Mouse (Mus musculus) embryonic facial prominence, embryonic 14.5 days (tissue): ENCODE measurements around the gene Cxcl3. TPM values are rescaled to one million over a fixed set of nuclear protein-coding genes. Genes with fewer than 3 reads are reported as not detected.

Experiments used
- ATAC-seq: fragments of 200-750 bp; cut with Nextera tagmentation; 2 replicates; pipeline ENCODE4 v1.8.0; 2017; ENCODE audit warnings: low read depth, moderate number of reproducible peaks, moderate TSS enrichment
- DNase-seq: peaks from one replicate; pipeline ENCODE4 v3.0.0-alpha.2; 2015; ENCODE audit warnings: low spot score
- H3K27ac ChIP-seq: fragments of 300-500 bp; sonication (generic); replicated peaks from 2 replicates; pipeline ENCODE4 v1.5.1; 2014; ENCODE audit warnings: low read depth, mild to moderate bottlenecking, low read length, moderate library complexity
- H3K27me3 ChIP-seq: fragments of 300-500 bp; sonication (generic); replicated peaks from 2 replicates; pipeline ENCODE4 v1.6.1; 2014; ENCODE audit warnings: low read length; ENCODE audit not compliant: control insufficient read depth, insufficient read depth
- H3K36me3 ChIP-seq: fragments of 300-500 bp; sonication (generic); 2 replicates; pipeline ENCODE4 v1.6.1; 2014; ENCODE audit warnings: low read length, mixed read lengths; ENCODE audit not compliant: control insufficient read depth, insufficient read depth
- H3K4me1 ChIP-seq: fragments of 300-500 bp; sonication (generic); 2 replicates; pipeline ENCODE4 v1.6.1; 2014; ENCODE audit warnings: antibody characterized with exemption, low read length; ENCODE audit not compliant: control insufficient read depth, insufficient read depth
- H3K4me2 ChIP-seq: fragments of 300-500 bp; sonication (generic); 2 replicates; pipeline ENCODE4 v1.6.1; 2014; ENCODE audit warnings: low read depth, mild to moderate bottlenecking, low read length, moderate library complexity, mixed read lengths
- H3K4me3 ChIP-seq: fragments of 300-500 bp; sonication (generic); 2 replicates; pipeline ENCODE4 v1.5.1; 2014; ENCODE audit warnings: low read depth, mild to moderate bottlenecking, low read length
- H3K9ac ChIP-seq: fragments of 300-500 bp; sonication (generic); 2 replicates; pipeline ENCODE4 v1.6.1; 2014; ENCODE audit warnings: low read depth, mild to moderate bottlenecking, low read length, moderate library complexity, mixed read lengths
- H3K9me3 ChIP-seq: fragments of 300-500 bp; sonication (generic); 2 replicates; pipeline ENCODE4 v1.6.1; 2016; ENCODE audit warnings: low read length; ENCODE audit not compliant: control insufficient read depth
- WGBS: fragments of 180-500 bp; shearing (Covaris S2); extraction: QIAGEN DNeasy Blood & Tissue Kit; methylation state at CpG from one replicate; pipeline ENCODE4 v1.1.7; 2014; 5-methylcytosine and 5-hydroxymethylcytosine counted together
- polyA plus RNA-seq: library from polyadenylated mRNA; unstranded; fragments of >200 nt; fragmentation: Nextera tagmentation; extraction: Ambion mirVana; gene quantifications from 2 replicates; pipeline ENCODE4 v1.2.1, GENCODE M21; 2014

Cxcl3 gene
- 0.17 TPM in 1 of 2 replicates, not detected in the other for polyA plus RNA-seq

GRCm38 (mm10) chr5:90785659-90786588 lies at the start of gene Cxcl3:
Cxcl3 (plus strand) TSS chr5:90786103.
- no peaks in the 10 kb centered on the region for H3K36me3 ChIP-seq
- H3K4me1 ChIP-seq: no peaks in the 10 kb centered on the region; the same call in 1 of the 2 replicates
- 18% methylated on average over 19 of the region's 26 CpGs for WGBS
- no peaks in the 10 kb centered on the region for H3K9me3 ChIP-seq
- ATAC-seq (peak; percentile 84), DNase-seq (peak; percentile 54)
- peak within 1 kb of the TSS; percentile 24 for H3K4me3 ChIP-seq
- no peak within 1 kb of the TSS for H3K27ac ChIP-seq
- no peak within 1 kb of the TSS for H3K9ac ChIP-seq
- H3K4me2 ChIP-seq: peak within 1 kb of the TSS; percentile 60
- H3K27me3 ChIP-seq: no peaks in the 10 kb centered on the region

- peak; percentile 15 for DNase-seq
- no peaks in the 10 kb centered on the region for H3K9me3 ChIP-seq
Measured at GRCm38 (mm10) chr5:90742029-90742428, 43.9 kb upstream of the Cxcl3 start.

GRCm38 (mm10) chr5:90753934-90754333 lies 32.0 kb upstream of the Cxcl3 start:
- no peak overlapping the region for H3K4me3 ChIP-seq
- H3K9me3 ChIP-seq: no peaks in the 10 kb centered on the region
- DNase-seq: no peak
- H3K4me2 ChIP-seq: no peak overlapping the region
- no peak overlapping the region for H3K27ac ChIP-seq
- no peaks in the 10 kb centered on the region for H3K36me3 ChIP-seq
- ATAC-seq: no peak
- no peaks in the 10 kb centered on the region for H3K27me3 ChIP-seq
- 90% methylated on average over 1 of the region's 1 CpGs for WGBS
- H3K4me1 ChIP-seq: peaks cover 22% of the 10 kb centered on the region
- H3K9ac ChIP-seq: no peak overlapping the region

More at GRCm38 (mm10) chr5:90742029-90742428, 43.9 kb upstream of the Cxcl3 start:
- Histone ChIP-seq H3K4me2 (no peak overlapping the region), H3K27me3 (no peaks in the 10 kb centered on the region), H3K4me3 (no peak overlapping the region), H3K4me1 (no peaks in the 10 kb centered on the region), H3K36me3 (no peaks in the 10 kb centered on the region), H3K27ac (no peak overlapping the region), H3K9ac (no peak overlapping the region)
- 52% methylated on average over 4 of the region's 4 CpGs for WGBS
- no peak for ATAC-seq

GRCm38 (mm10) chr5:90758020-90758605 lies 27.8 kb upstream of the Cxcl3 start:
- whole genome bisulfite sequencing: 32% methylated on average over 4 of the region's 5 CpGs

GRCm38 (mm10) chr5:90759077-90760065 lies 26.5 kb upstream of the Cxcl3 start, which contains the start of gene Cxcl5:
Cxcl5 (plus strand) TSS chr5:90759360.
- Histone ChIP-seq H3K27ac (no peak within 1 kb of the TSS), H3K9me3 (no peaks in the 10 kb centered on the region), H3K4me2 (peak within 1 kb of the TSS; percentile 58), H3K9ac (peak within 1 kb of the TSS; percentile 49), H3K27me3 (peaks cover 7% of the 10 kb centered on the region), H3K4me1 (peaks cover 34% of the 10 kb centered on the region), H3K4me3 (peak within 1 kb of the TSS; percentile 36), H3K36me3 (no peaks in the 10 kb centered on the region)
- ATAC-seq (no peak), DNase-seq (peak; percentile 52)
- 4% methylated on average over 32 of the region's 32 CpGs for WGBS

More at GRCm38 (mm10) chr5:90758020-90758605, 27.8 kb upstream of the Cxcl3 start:
- no peak overlapping the region for H3K4me3 ChIP-seq
- ATAC-seq (no peak), DNase-seq (peak; percentile 84)
- peaks cover 29% of the 10 kb centered on the region for H3K4me1 ChIP-seq
- peaks cover 7% of the 10 kb centered on the region for H3K27me3 ChIP-seq
- H3K4me2 ChIP-seq: peak overlapping the region; percentile 13; the same call in 1 of the 2 replicates
- no peaks in the 10 kb centered on the region for H3K9me3 ChIP-seq
- H3K9ac ChIP-seq: no peak overlapping the region
- no peaks in the 10 kb centered on the region for H3K36me3 ChIP-seq
- H3K27ac ChIP-seq: no peak overlapping the region; the same call in 1 of the 2 replicates

GRCm38 (mm10) chr5:90760303-90760702 lies 25.6 kb upstream of the Cxcl3 start:
- Histone ChIP-seq H3K4me3 (no peak overlapping the region), H3K36me3 (no peaks in the 10 kb centered on the region), H3K27me3 (peaks cover 7% of the 10 kb centered on the region), H3K27ac (no peak overlapping the region), H3K9me3 (no peaks in the 10 kb centered on the region), H3K4me2 (no peak overlapping the region), H3K4me1 (peaks cover 34% of the 10 kb centered on the region), H3K9ac (no peak overlapping the region)
- WGBS: 61% methylated on average over 4 of the region's 4 CpGs
- ATAC-seq: no peak
- DNase-seq: no peak

- Histone ChIP-seq H3K4me1 (peaks cover 34% of the 10 kb centered on the region), H3K4me3 (no peak overlapping the region), H3K9ac (no peak overlapping the region), H3K4me2 (no peak overlapping the region), H3K27ac (no peak overlapping the region), H3K27me3 (peaks cover 7% of the 10 kb centered on the region), H3K36me3 (no peaks in the 10 kb centered on the region), H3K9me3 (no peaks in the 10 kb centered on the region)
- DNase-seq (no peak), ATAC-seq (no peak)
- WGBS: 91% methylated on average over 2 of the region's 2 CpGs
Measured at GRCm38 (mm10) chr5:90760844-90761243, 25.1 kb upstream of the Cxcl3 start.

GRCm38 (mm10) chr5:90761834-90762233 lies 24.1 kb upstream of the Cxcl3 start:
- no peak for ATAC-seq
- Histone ChIP-seq H3K4me1 (peaks cover 29% of the 10 kb centered on the region), H3K27ac (no peak overlapping the region), H3K27me3 (peaks cover 7% of the 10 kb centered on the region), H3K9ac (no peak overlapping the region), H3K36me3 (no peaks in the 10 kb centered on the region), H3K9me3 (no peaks in the 10 kb centered on the region), H3K4me3 (no peak overlapping the region), H3K4me2 (no peak overlapping the region)
- DNase-seq: no peak
- 80% methylated on average over 3 of the region's 3 CpGs for WGBS
